Mouse (Mus musculus): Measurements from ENCODE around the gene Adgrl1.

Adgrl1 gene

DNA sequence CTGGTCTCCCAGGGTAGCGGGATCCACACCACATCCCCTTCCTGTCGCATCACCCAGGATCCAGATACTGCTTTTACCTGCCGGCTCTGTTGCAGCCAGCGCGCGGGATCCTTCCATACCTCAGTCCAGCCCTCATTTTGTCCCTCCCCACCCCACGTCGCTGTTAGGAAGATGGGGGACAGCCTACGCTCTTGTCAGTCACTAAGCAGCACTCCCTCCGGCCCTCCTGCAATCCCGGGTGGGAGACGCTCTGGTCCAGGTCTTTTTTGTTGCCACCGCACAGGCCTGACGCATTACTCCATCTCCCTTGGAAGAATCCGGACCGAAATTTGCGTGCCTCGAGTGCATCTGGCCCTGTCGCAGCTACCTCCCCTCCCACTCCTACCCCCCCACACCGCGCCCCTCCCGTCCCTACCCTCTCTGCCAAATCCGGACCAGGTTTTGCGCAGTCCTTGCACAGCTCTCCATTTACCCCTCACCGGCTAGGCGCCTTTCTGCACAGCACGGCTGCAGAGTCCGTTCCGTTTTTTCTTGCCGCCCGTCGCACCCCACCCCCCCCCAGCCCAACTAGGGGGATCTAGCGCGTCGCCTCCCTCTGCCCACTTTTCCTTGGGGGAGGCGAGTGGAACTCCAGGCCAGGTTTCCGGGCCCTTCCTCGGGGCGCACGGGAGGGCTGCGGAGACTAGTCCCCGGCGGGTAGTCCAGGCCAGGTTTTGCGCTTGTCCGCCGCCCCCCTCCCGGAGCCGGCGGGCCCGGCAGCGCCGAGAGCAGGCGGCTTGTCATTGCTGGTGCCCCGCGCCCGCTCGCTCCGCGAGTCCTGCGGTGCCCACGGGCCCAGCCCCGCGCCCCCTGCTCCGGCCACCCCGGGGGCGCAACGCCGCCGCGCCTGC is at the start of gene Adgrl1:
Gene Adgrl1, plus strand, starts transcription at position 743 of the 890 bp plus-strand sequence.
- in situ Hi-C loops (cut with MboI; ENCODE audit: low sequenced_read_pairs) = no loop called here

GRCm38 (mm10) chr8:83852329-83852728 is 47.6 kb upstream of the Adgrl1 start:
- in situ Hi-C loops (cut with MboI; ENCODE audit: low sequenced_read_pairs) = no loop called here

DNA sequence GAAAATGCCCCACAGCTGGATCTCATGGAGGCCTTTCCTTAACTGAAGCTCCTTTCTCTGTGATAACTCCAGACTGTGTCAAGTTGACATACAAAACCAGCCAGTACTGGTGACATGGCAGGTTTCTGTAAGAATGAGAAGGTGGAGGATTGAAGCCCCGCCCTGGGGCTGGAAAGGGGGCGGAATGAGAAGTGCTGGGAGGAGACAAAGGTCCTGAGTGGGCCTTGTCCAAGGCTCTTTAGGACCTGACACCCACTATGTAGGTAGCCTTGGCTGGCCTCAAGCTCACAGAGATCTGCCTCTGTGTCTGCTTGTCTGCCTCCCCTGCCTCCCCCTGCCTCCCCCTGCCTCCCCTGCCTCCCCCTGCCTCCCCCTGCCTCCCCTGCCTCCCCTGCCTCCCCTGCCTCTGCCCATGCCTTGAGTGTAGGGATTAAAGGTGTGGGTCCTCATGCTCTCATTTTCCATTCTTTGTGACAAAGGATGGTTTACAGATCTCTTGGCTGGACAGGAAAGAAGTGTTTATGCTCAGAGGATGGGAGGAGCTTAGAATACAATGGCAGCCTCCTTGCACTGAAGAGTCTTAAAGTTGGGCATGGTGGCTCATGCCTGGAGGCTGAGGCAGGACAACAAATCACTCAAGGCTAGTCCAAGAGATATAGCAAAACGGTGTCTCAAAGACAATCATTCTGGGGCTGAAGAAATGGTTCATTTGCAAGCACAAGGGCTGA is 46.4 kb upstream of the Adgrl1 start:
- in situ Hi-C loops (cut with MboI; ENCODE audit: low sequenced_read_pairs) = no loop called here

- in situ Hi-C loops (cut with MboI; ENCODE audit: low sequenced_read_pairs) = no loop called here
Measured at GRCm38 (mm10) chr8:83856486-83857065, 43.3 kb upstream of the Adgrl1 start.

- in situ Hi-C loops (cut with MboI; ENCODE audit: low sequenced_read_pairs) = no loop called here
Measured at GRCm38 (mm10) chr8:83862439-83863268, 37.3 kb upstream of the Adgrl1 start.

DNA sequence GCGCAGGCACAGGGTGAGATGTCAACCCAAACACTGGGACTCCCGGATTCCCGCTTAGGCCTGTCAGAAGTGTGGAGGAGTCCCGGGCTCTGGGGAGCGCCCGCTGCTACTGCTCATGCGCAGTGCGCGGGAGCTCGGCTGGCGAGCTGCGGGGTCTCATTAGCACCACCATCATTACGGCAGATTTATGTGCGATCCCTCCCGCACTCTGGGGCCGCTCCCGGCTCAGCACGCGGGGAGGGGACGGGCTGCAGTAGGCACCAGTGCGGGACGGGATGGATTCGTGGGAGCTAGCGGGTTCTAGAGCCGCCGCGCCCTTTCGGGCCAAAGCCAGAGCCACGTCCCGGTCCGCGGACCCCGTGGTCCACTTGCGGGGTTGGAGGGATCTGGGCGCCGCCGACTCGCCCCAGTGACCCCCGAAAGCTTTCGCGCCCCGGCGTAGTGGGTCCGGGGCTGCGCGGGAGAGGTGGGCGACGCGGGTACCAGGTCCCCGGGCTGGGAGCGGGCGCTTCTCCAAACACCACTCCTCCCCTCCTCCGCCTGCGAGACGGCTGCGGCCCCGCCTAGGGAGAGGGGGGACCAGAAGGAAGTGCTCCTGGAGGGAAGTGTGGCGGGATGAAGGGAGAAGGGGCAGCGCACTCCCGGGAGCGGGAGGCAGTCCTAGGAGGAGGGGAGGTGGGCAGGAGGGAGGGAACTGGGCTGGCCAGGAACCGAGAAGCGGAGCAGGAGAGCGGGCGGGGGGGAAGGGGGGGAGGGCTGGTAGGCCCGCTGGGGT is 24.8 kb upstream of the Adgrl1 start:
- in situ Hi-C loops (cut with MboI; ENCODE audit: low sequenced_read_pairs) = no loop called here

DNA sequence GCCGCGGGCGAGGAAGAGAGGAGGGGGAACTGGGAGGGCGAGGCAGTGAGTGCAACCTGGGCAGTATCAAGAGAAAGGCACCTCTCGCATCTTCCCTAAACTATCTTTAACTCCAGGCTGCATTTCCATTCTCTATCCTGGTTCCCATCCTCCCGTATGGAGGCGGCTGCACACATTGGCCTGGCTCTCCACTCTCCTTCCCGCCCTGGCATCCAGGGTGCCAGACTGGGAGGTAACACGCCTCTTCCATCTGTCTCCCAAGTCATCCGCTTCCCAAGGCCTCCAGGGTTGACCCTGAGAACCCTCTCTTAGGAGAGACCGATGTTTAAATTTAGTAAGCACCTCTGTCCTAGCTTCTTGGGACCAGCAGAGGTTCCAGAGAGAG is 24.3 kb upstream of the Adgrl1 start:
- in situ Hi-C loops (cut with MboI; ENCODE audit: low sequenced_read_pairs) = no loop called here

GRCm38 (mm10) chr8:83876080-83876837 is 23.6 kb upstream of the Adgrl1 start:
- in situ Hi-C loops (cut with MboI; ENCODE audit: low sequenced_read_pairs) = no loop called here

DNA sequence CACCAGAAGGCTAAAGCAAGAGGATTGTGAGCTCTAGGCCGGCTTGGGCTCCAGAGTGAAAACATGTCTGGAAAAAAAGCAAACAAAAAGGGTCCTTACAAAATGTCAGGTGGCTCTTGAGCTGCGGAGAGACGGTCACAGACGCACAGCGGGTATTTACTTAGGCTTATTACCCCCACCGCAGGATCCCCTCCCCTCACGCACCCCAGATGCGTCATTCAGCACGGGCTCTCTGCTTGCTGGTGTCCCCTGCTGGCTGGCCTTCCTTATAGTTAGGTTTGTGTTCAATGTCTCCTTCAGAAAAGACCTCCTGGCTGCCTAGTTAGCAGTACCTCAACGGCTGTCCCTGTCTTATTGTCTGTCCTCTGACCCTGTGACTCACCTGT is 23.1 kb upstream of the Adgrl1 start:
- in situ Hi-C loops (cut with MboI; ENCODE audit: low sequenced_read_pairs) = no loop called here

DNA sequence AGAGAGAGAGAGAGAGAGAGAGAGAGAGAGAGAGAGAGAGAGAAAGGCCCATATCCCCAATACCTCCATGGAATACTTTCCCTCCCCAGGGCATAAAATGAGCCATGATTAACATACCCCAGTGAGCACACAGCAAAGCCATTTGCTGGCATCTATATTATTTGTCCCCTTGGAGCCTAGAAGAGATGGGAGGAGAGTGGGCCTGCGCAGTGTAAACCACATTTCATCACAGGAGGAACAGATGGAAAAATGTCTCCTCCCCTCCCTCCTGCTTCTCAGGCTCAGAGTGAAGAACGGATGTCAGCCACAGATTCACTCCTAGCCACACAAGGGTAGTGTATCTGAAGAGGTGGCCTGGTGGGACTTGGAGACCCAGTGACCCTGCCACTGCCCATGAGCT is 11.5 kb upstream of the Adgrl1 start:
- in situ Hi-C loops (cut with MboI; ENCODE audit: low sequenced_read_pairs) = no loop called here

DNA sequence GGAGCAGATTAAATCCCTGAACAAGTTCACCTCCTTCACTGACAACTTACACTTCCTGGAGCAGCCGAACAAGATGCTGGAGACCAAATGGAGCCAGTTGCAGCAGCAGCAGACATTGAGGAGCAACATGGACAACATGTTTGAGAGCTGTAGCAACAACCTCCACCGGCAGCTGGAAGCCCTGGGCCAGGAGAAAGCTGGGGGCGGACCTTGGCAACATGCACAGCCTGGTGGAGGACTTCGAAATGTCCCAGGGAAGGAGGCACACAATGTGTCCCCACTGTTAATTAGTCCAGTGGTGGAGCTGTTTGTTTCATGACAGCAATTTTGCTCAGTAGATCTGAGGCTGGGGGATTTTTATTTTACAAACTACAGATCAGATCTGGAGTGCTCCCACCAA is 7.8 kb upstream of the Adgrl1 start:
- in situ Hi-C loops (cut with MboI; ENCODE audit: low sequenced_read_pairs) = no loop called here

GRCm38 (mm10) chr8:83893915-83894314 is 6.0 kb upstream of the Adgrl1 start:
- in situ Hi-C loops (cut with MboI; ENCODE audit: low sequenced_read_pairs) = no loop called here

DNA sequence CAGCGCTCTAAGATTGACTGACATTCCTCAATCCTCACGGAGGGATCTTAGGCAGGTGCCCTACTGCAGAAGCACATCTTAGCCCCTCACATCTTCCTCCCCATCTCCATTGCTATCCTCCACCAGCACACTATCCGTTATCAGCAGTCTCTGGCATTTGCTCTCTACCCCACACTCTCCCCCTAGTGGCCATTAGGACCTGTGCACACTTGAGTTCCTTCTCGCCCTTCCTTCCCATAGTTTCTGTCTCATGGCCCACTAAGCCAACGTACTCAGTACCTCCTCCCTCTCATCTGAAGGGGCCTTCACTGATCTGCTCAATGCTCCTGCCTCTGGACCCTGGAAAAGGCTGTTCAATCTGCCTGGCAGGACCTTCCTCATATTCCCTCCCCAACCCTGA is 4.0 kb upstream of the Adgrl1 start:
- in situ Hi-C loops (cut with MboI; ENCODE audit: low sequenced_read_pairs) = no loop called here

DNA sequence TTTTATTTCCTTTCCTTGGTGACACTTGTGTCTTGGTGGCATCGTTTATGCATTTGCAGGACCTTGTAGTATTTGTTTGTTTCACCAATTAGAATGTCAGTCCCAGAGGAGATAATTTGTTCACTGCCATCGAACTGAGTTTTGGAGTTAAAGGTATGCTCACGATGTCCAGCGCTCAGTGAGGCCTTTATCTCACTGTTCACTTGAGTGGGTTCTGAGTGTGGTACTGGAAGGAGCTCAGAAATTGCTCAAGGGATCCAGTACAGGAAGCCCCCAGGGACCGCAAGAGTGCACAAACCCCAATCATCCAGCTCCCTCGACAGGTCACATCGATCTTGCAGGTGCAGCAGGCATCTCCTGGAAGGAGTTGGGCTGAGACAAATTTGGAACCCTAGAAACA is 3.4 kb upstream of the Adgrl1 start:
- in situ Hi-C loops (cut with MboI; ENCODE audit: low sequenced_read_pairs) = no loop called here

- in situ Hi-C loops (cut with MboI; ENCODE audit: low sequenced_read_pairs) = no loop called here
Measured at GRCm38 (mm10) chr8:83897211-83897610, 2.7 kb upstream of the Adgrl1 start.

DNA sequence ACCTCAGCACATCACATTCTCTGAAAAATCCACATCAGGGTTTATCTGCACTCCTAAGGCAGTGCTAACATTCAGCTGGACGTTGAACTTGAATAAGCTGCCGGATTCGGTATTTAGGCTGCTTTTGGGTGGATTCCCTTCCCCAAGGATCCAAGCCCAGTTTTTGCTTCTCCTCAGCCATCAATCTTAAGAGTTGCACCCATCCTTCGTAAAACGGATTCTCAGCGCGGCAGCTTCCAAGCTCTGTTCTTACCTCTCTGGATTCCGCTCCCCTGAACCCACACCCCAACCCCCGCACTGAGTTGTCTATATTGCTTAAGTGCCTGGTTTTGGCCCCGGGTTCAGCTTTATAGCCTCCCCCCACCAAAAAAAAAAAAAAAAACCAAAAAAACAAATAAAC is 1.4 kb upstream of the Adgrl1 start:
- in situ Hi-C loops (cut with MboI; ENCODE audit: low sequenced_read_pairs) = no loop called here

DNA sequence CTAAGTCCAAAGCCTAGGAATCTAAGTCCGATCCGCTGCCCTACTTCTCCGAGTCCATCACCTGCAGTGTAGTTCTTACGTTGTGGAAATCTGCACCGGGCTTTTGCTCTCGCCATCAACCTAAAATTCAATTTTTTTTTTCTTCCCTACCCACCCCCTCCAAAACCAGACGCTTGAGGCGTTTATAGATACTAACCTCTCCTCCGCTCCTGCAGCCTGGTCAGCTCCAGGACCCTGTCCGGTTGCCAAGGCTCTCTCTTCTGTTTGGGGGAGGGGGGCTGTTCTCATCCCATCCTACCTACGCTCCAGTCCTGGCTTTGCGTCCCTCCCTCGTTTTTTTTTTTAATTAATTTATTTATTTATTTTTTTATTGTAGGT is 931 bp upstream of the Adgrl1 start:
- in situ Hi-C loops (cut with MboI; ENCODE audit: low sequenced_read_pairs) = no loop called here

DNA sequence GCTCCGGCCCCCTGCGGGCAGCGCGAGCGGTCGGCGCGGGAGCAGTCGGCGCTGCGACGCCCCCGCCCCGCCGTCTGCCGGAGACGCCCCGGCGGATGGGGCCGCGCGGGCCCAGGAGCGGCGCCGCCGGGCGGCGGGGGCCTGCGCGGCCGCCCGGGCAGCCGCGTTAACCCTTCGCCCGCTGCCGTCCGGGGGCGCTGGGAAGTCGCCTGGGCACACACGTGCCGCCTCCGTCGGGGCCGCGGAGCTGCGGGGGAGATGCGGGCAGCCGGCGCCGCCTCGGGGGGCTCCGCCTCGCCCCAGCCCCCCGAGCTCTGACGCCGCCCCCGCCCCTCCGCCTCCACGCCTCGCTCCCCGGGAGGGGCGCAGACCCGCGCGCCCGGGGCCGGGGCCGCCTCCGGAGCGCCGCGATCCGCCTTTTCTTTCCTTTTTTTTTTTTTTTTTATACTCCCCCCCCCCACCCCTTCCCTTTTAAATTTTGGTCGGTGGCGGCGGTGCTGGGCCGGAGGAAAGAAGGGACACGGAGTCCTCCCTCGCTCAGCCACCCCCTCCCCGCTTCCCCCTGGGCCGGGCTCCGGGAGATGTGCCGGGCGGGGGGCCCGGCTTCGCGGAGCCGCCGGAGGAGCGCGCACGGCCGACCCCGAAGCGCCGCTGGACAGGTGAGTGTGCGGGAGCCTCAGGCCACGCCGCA is 506 bp downstream of the Adgrl1 start:
- in situ Hi-C loops (cut with MboI; ENCODE audit: low sequenced_read_pairs) = no loop called here

- in situ Hi-C loops (cut with MboI; ENCODE audit: low sequenced_read_pairs) = no loop called here
Measured at GRCm38 (mm10) chr8:83900957-83901270, 1.0 kb downstream of the Adgrl1 start.

Data from CH12F3 (cell line).